In the genomic region with DNA sequence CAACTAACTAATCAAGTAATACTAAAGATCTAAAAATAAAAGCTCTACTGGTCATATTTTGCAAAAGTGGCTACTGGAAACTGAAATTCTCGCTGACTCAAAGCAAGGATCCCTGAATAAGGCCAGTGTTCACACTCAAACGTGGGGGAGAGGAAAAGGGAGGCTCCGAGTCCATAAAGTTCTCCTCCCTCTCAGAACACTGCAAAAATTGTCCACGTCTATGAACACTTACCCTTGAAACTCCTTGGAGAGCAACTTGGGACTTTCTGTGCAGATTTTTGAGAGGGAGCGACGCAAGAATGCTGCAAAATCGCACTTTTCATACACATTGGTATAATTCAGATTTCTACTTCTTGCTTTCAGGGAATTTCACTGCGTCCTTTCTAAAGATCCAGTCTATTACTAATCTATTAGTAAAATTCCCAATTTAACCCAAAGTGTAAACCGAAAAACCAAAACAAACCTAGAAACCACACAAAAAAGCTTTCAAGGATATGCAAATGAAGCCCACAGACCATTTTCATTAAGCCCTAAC, we compare ENCODE assay signal across 8 mouse cellular contexts. TPM values are rescaled to one million over a fixed set of nuclear protein-coding genes. Genes with fewer than 3 reads are reported as not detected.
DNase-seq lines count a peak whose midpoint lies in the region; ATAC-seq lines count a peak whose summit lies in the region.

No protein-coding gene starts in this region.

- H3K9me3 ChIP-seq in heart, embryonic 15.5 days (replicated peaks) = no peaks in the 10 kb centered on the region
- H3K9me3 ChIP-seq in liver, embryonic 16.5 days (replicated peaks; ENCODE audit: control insufficient read depth, low read length) = no peaks in the 10 kb centered on the region

- ATAC-seq in heart, embryonic 15.5 days (replicated peaks; ENCODE audit: insufficient number of reproducible peaks, insufficient read depth, low FRiP score, low read depth) = no peak
- no peak for ATAC-seq in liver, embryonic 16.5 days (ENCODE audit: low read depth)
- no peak for ATAC-seq in megakaryocyte-erythroid progenitor cell, adult 5-6 weeks (replicated peaks; ENCODE audit: low FRiP score, low TSS enrichment, poor library complexity, severe bottlenecking)

- H3K36me3 ChIP-seq in heart, embryonic 15.5 days = no peaks in the 10 kb centered on the region
- H3K36me3 ChIP-seq in liver, embryonic 16.5 days (ENCODE audit: control insufficient read depth, insufficient read depth) = no peaks in the 10 kb centered on the region

- H3K4me2 ChIP-seq in heart, embryonic 15.5 days = peak overlapping the region; percentile 76
- H3K4me2 ChIP-seq in liver, embryonic 16.5 days (ENCODE audit: low read depth, low read length) = peak overlapping the region; percentile 94

- H3K9ac ChIP-seq in heart, embryonic 15.5 days = peak overlapping the region; percentile 88
- H3K9ac ChIP-seq in liver, embryonic 16.5 days (ENCODE audit: low read depth, low read length) = peak overlapping the region; percentile 95

- DNase-seq in heart, adult 8-10 months (ENCODE audit: low spot score) = peak; percentile 2
- no peak for DNase-seq in heart, adult 9 months (ENCODE audit: low spot score in 2 of 2)
- DNase-seq in NIH3T3 (ENCODE audit: low read depth) = peak; percentile 40
- no peak for DNase-seq in frontal cortex, postnatal 10 days (ENCODE audit: low spot score in 2 of 2)
- no peak for DNase-seq in left cerebral cortex, adult 8-10 months (ENCODE audit: low spot score in 2 of 2)

- peaks cover 13% of the 10 kb centered on the region for H3K4me1 ChIP-seq in heart, embryonic 15.5 days (replicated peaks)
- H3K4me1 ChIP-seq in liver, embryonic 16.5 days (ENCODE audit: control insufficient read depth, low read depth, low read length) = peaks cover 13% of the 10 kb centered on the region

- peak overlapping the region; percentile 99 for H3K27ac ChIP-seq in heart, embryonic 15.5 days
- peak overlapping the region; percentile 94; the same call in 1 of the 2 replicates for H3K27ac ChIP-seq in liver, embryonic 16.5 days (ENCODE audit: low read length)

- WGBS in heart, embryonic 15.5 days = 5% methylated on average over 9 of the region's 9 CpGs
- WGBS in liver, embryonic 16.5 days (ENCODE audit: insufficient replicate concordance) = 6% methylated on average over 9 of the region's 9 CpGs

- peak overlapping the region; percentile 72 for H3K4me3 ChIP-seq in heart, embryonic 15.5 days
- peak overlapping the region; percentile 95 for H3K4me3 ChIP-seq in liver, embryonic 16.5 days (ENCODE audit: low read depth, low read length)

- H3K27me3 ChIP-seq in heart, embryonic 15.5 days = no peaks in the 10 kb centered on the region
- no peaks in the 10 kb centered on the region for H3K27me3 ChIP-seq in liver, embryonic 16.5 days (ENCODE audit: control insufficient read depth, insufficient read depth, low read depth, low read length)

RNA-seq across cellular contexts. Expression of a gene that starts 1.2 kb away (rescaled TPM):
- total RNA-seq in heart, adult 8-10 months (2022) = 10 to 100 TPM; 13.9 to 15.4 (median 15.3) TPM
- 31.7 and 34.7 TPM in 2 replicates for polyA plus RNA-seq in heart, embryonic 15.5 days (2015; fragmentation: Nextera tagmentation; extraction: Ambion mirVana)
- 10.9 and 11.4 TPM in 2 replicates for polyA plus RNA-seq in liver, embryonic 16.5 days (2015; fragmentation: Nextera tagmentation; extraction: Ambion mirVana)
- 10 to 100 TPM; 52.0 to 57.5 (median 56.0) TPM for total RNA-seq in left cerebral cortex, adult 8-10 months (2022)
- 23.2 and 25.6 TPM in 2 replicates for total RNA-seq in megakaryocyte-erythroid progenitor cell, adult 5-6 weeks (2014; fragmentation: Nextera tagmentation)
- total RNA-seq in megakaryocyte-erythroid progenitor cell, adult 5-6 weeks (2017) = 28.6 and 30.0 TPM in 2 replicates

Comparison
In these comparisons a context has a peak if more than half of its experiments do, and no peak if none do; other contexts are left out.
1. DNase-seq: peak in heart, adult 8-10 months (single experiment) and NIH3T3 (single experiment); none in heart, adult 9 months (0 of 2), frontal cortex, postnatal 10 days (0 of 2) and left cerebral cortex, adult 8-10 months (0 of 2).